Mouse (Mus musculus): ENCODE measurements at regions not wholly inside any gene's neighbourhood (a gene's known extent, or its start where the extent isn't known, plus 50 kb on each side); places are given as distances from the start of the nearest gene placed in this dataset.

DNA sequence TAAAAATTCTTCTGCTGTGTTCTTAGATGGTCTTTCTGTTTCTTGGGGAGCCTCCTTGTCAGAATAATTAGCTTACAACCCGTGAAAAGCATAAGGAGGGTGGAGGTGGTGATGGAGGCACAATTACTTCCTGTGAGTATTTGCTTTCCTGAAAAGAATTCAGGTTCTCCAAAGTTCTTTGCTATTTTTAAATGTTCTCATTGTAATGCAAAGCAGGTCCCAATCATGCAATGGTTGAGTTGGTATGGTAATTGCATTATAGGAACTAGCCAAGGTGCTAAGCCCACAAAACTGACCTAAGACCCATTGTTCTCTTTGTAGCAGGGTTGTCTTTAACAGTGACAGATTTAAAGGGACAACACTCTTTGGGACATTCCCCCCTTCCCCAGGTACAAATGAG, 179.1 kb downstream of the Kif20b start:
- TF ChIP-seq GATA1 (IDR thresholded peaks at IDR 0.05; ENCODE audit: borderline replicate concordance, low read length) (no peak), FLI1 (IDR thresholded peaks at IDR 0.05; ENCODE audit: low read length) (no peak)

Data from megakaryocyte, embryonic 14.5 days (primary cell).